Mouse (Mus musculus): Measurements from ENCODE around the gene Pdzd7. TPM values are rescaled to one million over a fixed set of nuclear protein-coding genes. Genes with fewer than 3 reads are reported as not detected.

Pdzd7 gene
- polyA plus RNA-seq, 1 experiment from 2014 or later: 0.08 TPM

- DNase-seq (ENCODE audit: low spot score): no peak
Measured at GRCm38 (mm10) chr19:45013581-45014225, 31.8 kb downstream of the Pdzd7 start.

- DNase-seq (ENCODE audit: low spot score): peak; percentile 44
Measured at GRCm38 (mm10) chr19:45012636-45013035, 32.9 kb downstream of the Pdzd7 start.

GRCm38 (mm10) chr19:45012219-45012618, 33.3 kb downstream of the Pdzd7 start:
- DNase-seq (ENCODE audit: low spot score): no peak

GRCm38 (mm10) chr19:45010646-45011045, 34.9 kb downstream of the Pdzd7 start:
- DNase-seq (ENCODE audit: low spot score): no peak

- no peak for DNase-seq (ENCODE audit: low spot score)
Measured at GRCm38 (mm10) chr19:45007425-45008191, 37.9 kb downstream of the Pdzd7 start.

GRCm38 (mm10) chr19:45007021-45007420, 38.5 kb downstream of the Pdzd7 start:
- no peak for DNase-seq (ENCODE audit: low spot score)

GRCm38 (mm10) chr19:45005957-45006712, 39.4 kb downstream of the Pdzd7 start, which contains the start of gene Mrpl43:
TSS of gene Mrpl43 (minus strand) at chr19:45006442.
- peak; percentile 92 for DNase-seq (ENCODE audit: low spot score)

GRCm38 (mm10) chr19:45005444-45005843, 40.1 kb downstream of the Pdzd7 start, which contains the start of gene Twnk:
TSS of gene Twnk (plus strand) at chr19:45005663.
- peak; percentile 45 for DNase-seq (ENCODE audit: low spot score)

- DNase-seq (ENCODE audit: low spot score): no peak
Measured at GRCm38 (mm10) chr19:45003740-45004516, 41.6 kb downstream of the Pdzd7 start.

- no peak for DNase-seq (ENCODE audit: low spot score)
Measured at GRCm38 (mm10) chr19:45002301-45002700, 43.2 kb downstream of the Pdzd7 start.

GRCm38 (mm10) chr19:44999647-45000046, 45.9 kb downstream of the Pdzd7 start:
- DNase-seq (ENCODE audit: low spot score): no peak

- DNase-seq (ENCODE audit: low spot score): no peak
Measured at GRCm38 (mm10) chr19:44997786-44998185, 47.7 kb downstream of the Pdzd7 start.

- DNase-seq (ENCODE audit: low spot score): no peak
Measured at GRCm38 (mm10) chr19:44992712-44993111, 52.8 kb downstream of the Pdzd7 start.

GRCm38 (mm10) chr19:44992246-44992645, 53.3 kb downstream of the Pdzd7 start:
- DNase-seq (ENCODE audit: low spot score): no peak

GRCm38 (mm10) chr19:44991031-44991430, 54.5 kb downstream of the Pdzd7 start:
- DNase-seq (ENCODE audit: low spot score): no peak

- DNase-seq (ENCODE audit: low spot score): no peak
Measured at GRCm38 (mm10) chr19:44989567-44990495, 55.7 kb downstream of the Pdzd7 start.

GRCm38 (mm10) chr19:44988831-44989566, 56.5 kb downstream of the Pdzd7 start, which contains the start of gene Sema4g:
TSS of gene Sema4g (plus strand) at chr19:44989101.
- DNase-seq (ENCODE audit: low spot score): peak; percentile 53

- DNase-seq (ENCODE audit: low spot score): no peak
Measured at GRCm38 (mm10) chr19:44988321-44988720, 57.2 kb downstream of the Pdzd7 start.

GRCm38 (mm10) chr19:44987851-44988250, 57.7 kb downstream of the Pdzd7 start:
- no peak for DNase-seq (ENCODE audit: low spot score)

Measured in thymus, postnatal 0 days (tissue).